Mouse (Mus musculus): ENCODE results near the gene Cutal. TPM values are rescaled to one million over a fixed set of nuclear protein-coding genes. Genes with fewer than 3 reads are reported as not detected.

Cutal gene
- polyA plus RNA-seq, 1 experiment from 2014 or later = 1.1 TPM

DNA sequence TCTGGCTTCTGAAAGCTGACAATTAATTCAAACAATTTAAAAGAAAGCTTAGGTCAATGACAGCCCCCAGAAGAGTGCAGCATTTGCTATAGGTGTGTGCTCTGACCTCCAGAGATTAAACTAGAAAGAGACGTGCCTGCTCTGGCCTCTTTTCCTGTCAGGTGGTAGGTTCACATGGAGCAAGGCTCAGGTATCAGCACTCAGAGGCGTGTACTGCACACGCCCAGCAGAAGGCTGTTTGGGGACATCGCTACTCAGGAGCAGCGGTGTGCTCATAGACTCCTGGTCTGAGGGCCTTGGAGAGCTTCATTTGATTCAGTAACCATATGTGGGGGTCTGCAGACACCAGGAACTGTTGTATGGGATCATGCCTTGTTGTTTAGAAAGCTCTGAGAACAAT, 53.1 kb downstream of the Cutal start:
- no peaks in the 10 kb centered on the region for H3K36me3 ChIP-seq (ENCODE audit: control insufficient read depth, insufficient read depth, low read length)
- ATAC-seq (ENCODE audit: insufficient read depth, low FRiP score) = peak; percentile 58; the same call in 1 of the 2 replicates
- no peaks in the 10 kb centered on the region for H3K27me3 ChIP-seq (ENCODE audit: control insufficient read depth, insufficient read depth, low read length)
- 0 out of 2 replicates have a peak, but pooled peaks cover 2% of the 10 kb centered on the region for H3K4me1 ChIP-seq (ENCODE audit: control insufficient read depth, insufficient read depth, low read length)
- no peak overlapping the region for H3K9ac ChIP-seq (ENCODE audit: low read length)
- no peaks in the 10 kb centered on the region for H3K9me3 ChIP-seq (replicated peaks; ENCODE audit: control insufficient read depth, low read length)
- WGBS = 47% methylated on average over 5 of the region's 5 CpGs
- H3K4me2 ChIP-seq (ENCODE audit: low read depth, low read length) = no peak overlapping the region
- H3K4me3 ChIP-seq (replicated peaks; ENCODE audit: low read length) = no peak overlapping the region
- H3K27ac ChIP-seq (ENCODE audit: low read length) = no peak overlapping the region

DNA sequence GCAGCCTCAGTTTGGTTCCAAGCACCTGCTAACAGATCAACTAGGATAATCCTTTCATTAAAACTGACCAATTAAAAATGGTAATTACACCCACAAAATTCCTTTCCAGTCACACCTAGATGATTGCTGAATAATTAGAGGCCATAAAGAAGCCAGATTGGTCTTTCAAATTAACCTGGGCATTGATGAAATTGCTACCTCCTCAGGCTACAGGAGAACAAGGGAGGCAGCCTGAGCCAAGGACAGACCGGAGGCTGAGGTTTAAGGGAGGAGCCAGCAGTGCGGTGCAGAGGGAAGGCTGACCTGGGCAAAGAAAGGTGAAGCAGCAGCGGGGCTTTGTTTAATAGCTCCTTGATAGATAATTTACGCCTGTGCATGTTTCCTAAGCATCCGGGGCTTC, 63.3 kb downstream of the Cutal start:
- no peaks in the 10 kb centered on the region for H3K9me3 ChIP-seq (replicated peaks; ENCODE audit: control insufficient read depth, low read length)
- 30% methylated on average over 5 of the region's 5 CpGs for WGBS
- H3K4me3 ChIP-seq (replicated peaks; ENCODE audit: low read length) = no peak overlapping the region
- H3K27ac ChIP-seq (ENCODE audit: low read length) = no peak overlapping the region
- H3K4me2 ChIP-seq (ENCODE audit: low read depth, low read length) = no peak overlapping the region
- H3K4me1 ChIP-seq (ENCODE audit: control insufficient read depth, insufficient read depth, low read length) = peaks cover 7% of the 10 kb centered on the region
- no peaks in the 10 kb centered on the region for H3K27me3 ChIP-seq (ENCODE audit: control insufficient read depth, insufficient read depth, low read length)
- ATAC-seq (ENCODE audit: insufficient read depth, low FRiP score) = no peak
- no peaks in the 10 kb centered on the region for H3K36me3 ChIP-seq (ENCODE audit: control insufficient read depth, insufficient read depth, low read length)
- no peak overlapping the region for H3K9ac ChIP-seq (ENCODE audit: low read length)

DNA sequence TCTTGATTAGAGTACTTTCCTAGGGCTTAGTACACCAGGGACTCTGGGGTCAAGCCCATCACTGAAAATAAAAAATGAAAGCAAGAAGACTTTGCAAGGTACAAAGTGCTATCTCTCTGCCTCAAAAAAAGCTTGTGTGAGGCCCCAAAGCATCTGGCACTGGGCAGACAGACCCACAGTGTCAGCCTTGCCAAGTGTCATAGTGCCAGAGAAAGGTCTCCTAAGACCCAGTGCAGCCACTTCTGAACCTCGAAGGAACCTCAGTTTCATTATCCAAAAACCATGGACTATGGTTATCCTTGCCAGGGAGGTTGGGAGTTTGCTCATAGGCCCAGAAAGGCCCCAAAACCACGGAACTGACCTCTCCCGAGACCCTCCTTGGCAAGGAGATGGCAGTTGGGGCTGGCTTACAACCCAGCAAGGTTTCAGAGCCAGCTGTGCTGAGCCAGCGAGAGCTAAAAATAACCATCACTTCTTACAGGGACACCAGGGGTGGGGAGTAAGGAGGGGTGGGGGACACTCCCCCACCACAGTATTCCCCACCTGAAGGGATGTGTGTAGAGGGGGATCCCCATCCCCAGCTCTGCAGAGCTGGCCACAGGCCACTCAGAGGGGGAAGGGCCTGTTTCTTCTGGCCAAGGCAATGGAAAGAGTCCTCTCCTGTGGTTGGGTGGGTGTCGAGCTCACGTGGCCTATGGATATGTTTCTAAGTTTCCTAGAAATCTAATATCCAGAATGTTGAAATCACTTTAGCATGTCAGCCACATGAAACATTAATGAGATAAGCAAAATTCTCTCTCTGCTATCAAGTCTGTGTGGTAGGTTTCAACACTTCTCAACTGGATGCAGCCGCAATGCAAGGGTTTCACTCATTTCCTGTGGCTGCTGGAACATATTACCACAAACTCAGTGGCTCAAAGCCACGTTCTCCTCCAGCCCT, 64.3 kb downstream of the Cutal start:
- no peak overlapping the region for H3K4me2 ChIP-seq (ENCODE audit: low read depth, low read length)
- H3K4me1 ChIP-seq (ENCODE audit: control insufficient read depth, insufficient read depth, low read length) = peaks cover 7% of the 10 kb centered on the region
- no peak for ATAC-seq (ENCODE audit: insufficient read depth, low FRiP score)
- 62% methylated on average over 8 of the region's 8 CpGs for WGBS
- no peaks in the 10 kb centered on the region for H3K27me3 ChIP-seq (ENCODE audit: control insufficient read depth, insufficient read depth, low read length)
- no peaks in the 10 kb centered on the region for H3K36me3 ChIP-seq (ENCODE audit: control insufficient read depth, insufficient read depth, low read length)
- no peaks in the 10 kb centered on the region for H3K9me3 ChIP-seq (replicated peaks; ENCODE audit: control insufficient read depth, low read length)
- H3K9ac ChIP-seq (ENCODE audit: low read length) = no peak overlapping the region
- H3K27ac ChIP-seq (ENCODE audit: low read length) = no peak overlapping the region
- no peak overlapping the region for H3K4me3 ChIP-seq (replicated peaks; ENCODE audit: low read length)

DNA sequence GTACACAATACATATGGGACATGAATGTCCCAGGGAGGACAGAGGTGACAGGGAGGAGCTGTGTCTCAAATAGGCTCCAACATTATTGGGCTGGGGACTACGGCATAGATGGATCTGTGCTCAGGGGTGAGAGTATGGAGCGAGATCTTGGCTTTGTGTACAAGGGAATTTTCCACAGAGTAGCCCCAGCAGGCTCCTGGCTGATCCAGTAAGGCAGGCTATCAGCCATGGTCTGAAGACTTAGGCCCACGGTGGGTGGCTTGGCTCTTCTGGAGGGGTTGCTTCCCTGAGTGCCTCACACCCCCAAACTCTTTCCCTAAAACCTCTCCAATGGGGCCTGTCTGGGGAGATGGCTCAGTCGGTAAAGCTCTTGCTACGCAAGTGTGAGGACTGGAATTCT, 66.0 kb downstream of the Cutal start:
- H3K9me3 ChIP-seq (replicated peaks; ENCODE audit: control insufficient read depth, low read length) = no peaks in the 10 kb centered on the region
- no peaks in the 10 kb centered on the region for H3K27me3 ChIP-seq (ENCODE audit: control insufficient read depth, insufficient read depth, low read length)
- H3K36me3 ChIP-seq (ENCODE audit: control insufficient read depth, insufficient read depth, low read length) = no peaks in the 10 kb centered on the region
- no peak overlapping the region for H3K27ac ChIP-seq (ENCODE audit: low read length)
- WGBS = 82% methylated on average over 5 of the region's 5 CpGs
- H3K4me1 ChIP-seq (ENCODE audit: control insufficient read depth, insufficient read depth, low read length) = peaks cover 7% of the 10 kb centered on the region
- H3K4me3 ChIP-seq (replicated peaks; ENCODE audit: low read length) = no peak overlapping the region
- H3K4me2 ChIP-seq (ENCODE audit: low read depth, low read length) = no peak overlapping the region
- ATAC-seq (ENCODE audit: insufficient read depth, low FRiP score) = no peak
- no peak overlapping the region for H3K9ac ChIP-seq (ENCODE audit: low read length)

DNA sequence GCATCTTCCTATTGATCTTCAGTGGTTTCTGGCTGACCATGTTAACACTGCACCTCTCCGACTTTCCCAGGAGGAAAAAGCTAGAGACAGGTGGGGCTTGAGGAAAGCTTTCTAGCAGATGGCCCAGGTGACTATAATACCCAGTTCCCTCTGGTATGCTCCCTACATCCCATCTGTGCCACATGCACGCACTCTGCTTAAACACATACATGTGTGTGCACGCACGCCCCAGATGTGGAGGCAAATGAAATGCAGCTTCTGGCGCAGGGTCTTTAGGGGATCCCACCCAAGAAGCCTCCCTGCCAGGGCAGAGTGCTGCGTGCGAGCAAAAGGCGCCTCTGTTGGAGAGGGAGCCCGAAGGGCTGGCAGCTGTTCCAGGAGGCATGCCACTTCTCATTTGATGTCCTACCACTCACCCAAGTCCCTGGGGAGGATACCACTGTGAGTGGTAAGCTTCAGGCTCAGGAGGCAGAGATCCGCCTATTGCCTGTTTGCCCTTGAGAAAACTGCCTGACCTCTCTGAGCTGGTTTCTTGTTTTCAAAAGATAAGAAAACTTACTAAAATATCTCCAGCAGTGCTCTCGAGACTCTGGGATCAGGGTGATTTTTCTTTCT, 67.0 kb downstream of the Cutal start:
- Histone ChIP-seq H3K4me1 (ENCODE audit: control insufficient read depth, insufficient read depth, low read length) (peaks cover 7% of the 10 kb centered on the region), H3K36me3 (ENCODE audit: control insufficient read depth, insufficient read depth, low read length) (no peaks in the 10 kb centered on the region), H3K4me2 (ENCODE audit: low read depth, low read length) (no peak overlapping the region), H3K27ac (ENCODE audit: low read length) (no peak overlapping the region), H3K4me3 (replicated peaks; ENCODE audit: low read length) (no peak overlapping the region), H3K9ac (ENCODE audit: low read length) (no peak overlapping the region), H3K9me3 (replicated peaks; ENCODE audit: control insufficient read depth, low read length) (no peaks in the 10 kb centered on the region), H3K27me3 (ENCODE audit: control insufficient read depth, insufficient read depth, low read length) (no peaks in the 10 kb centered on the region)
- no peak for ATAC-seq (ENCODE audit: insufficient read depth, low FRiP score)
- WGBS = 77% methylated on average over 11 of the region's 11 CpGs

Other genes starting within 250 kb of the Cutal start
- 73.4 and 81.4 TPM in 2 replicates for gene Gapvd1, start 119.2 kb upstream of the Cutal start, polyA plus RNA-seq (2015; fragmentation: Nextera tagmentation; extraction: Ambion mirVana)
- gene Hspa5, start 102.4 kb upstream of the Cutal start, polyA plus RNA-seq (2015; fragmentation: Nextera tagmentation; extraction: Ambion mirVana) = 941 and 997 TPM in 2 replicates
- gene Rabepk, start 74.5 kb upstream of the Cutal start, polyA plus RNA-seq (2015; fragmentation: Nextera tagmentation; extraction: Ambion mirVana) = 33.4 and 40.6 TPM in 2 replicates
- 73.5 and 74.5 TPM in 2 replicates for gene Fbxw2, start 48.1 kb upstream of the Cutal start, polyA plus RNA-seq (2015; fragmentation: Nextera tagmentation; extraction: Ambion mirVana)
- gene Gm34653, start 41.4 kb upstream of the Cutal start, polyA plus RNA-seq (2015; fragmentation: Nextera tagmentation; extraction: Ambion mirVana) = not detected in 2 replicates
- gene Psmd5, start 572 bp downstream of the Cutal start, polyA plus RNA-seq (2015; fragmentation: Nextera tagmentation; extraction: Ambion mirVana) = 77.1 and 81.2 TPM in 2 replicates
- 6.8 and 7.6 TPM in 2 replicates for gene Phf19, start 39.6 kb downstream of the Cutal start, polyA plus RNA-seq (2015; fragmentation: Nextera tagmentation; extraction: Ambion mirVana)
- gene Traf1, start 87.4 kb downstream of the Cutal start, polyA plus RNA-seq (2015; fragmentation: Nextera tagmentation; extraction: Ambion mirVana) = 3.8 and 6.2 TPM in 2 replicates
- gene Hc, start 187.0 kb downstream of the Cutal start, polyA plus RNA-seq (2015; fragmentation: Nextera tagmentation; extraction: Ambion mirVana) = 2.3 and 3.2 TPM in 2 replicates
- gene AI182371, start 227.1 kb downstream of the Cutal start, polyA plus RNA-seq (2015; fragmentation: Nextera tagmentation; extraction: Ambion mirVana) = 1.8 and 2.5 TPM in 2 replicates
- gene Cntrl, start 235.1 kb downstream of the Cutal start, polyA plus RNA-seq (2015; fragmentation: Nextera tagmentation; extraction: Ambion mirVana) = 15.5 and 18.4 TPM in 2 replicates